Mouse (Mus musculus) bone marrow macrophage, adult 2 months (primary cell): Measurements from ENCODE around the gene Megf11.

ENCODE experiments used
- CTCF ChIP-seq: IDR thresholded peaks from 2 replicates; pipeline ENCODE4 v1.5.1; 2012; ENCODE audit warnings: low read depth, mild to moderate bottlenecking, low read length, moderate library complexity
- POLR2A ChIP-seq: IDR thresholded peaks from 2 replicates; pipeline ENCODE4 v1.6.1; 2012; ENCODE audit warnings: mild to moderate bottlenecking, low read depth, low read length, borderline replicate concordance

- no peak for TF ChIP-seq CTCF
- TF ChIP-seq POLR2A, result no peak
Measured at GRCm38 (mm10) chr9:64736639-64737405, 351.4 kb downstream of the Megf11 start.
